Mouse (Mus musculus) heart, adult 2 months (tissue): ENCODE results near the gene Ptpn13. TPM values are rescaled to one million over a fixed set of nuclear protein-coding genes. Genes with fewer than 3 reads are reported as not detected.

Experiments
- DNase-seq, 2 experiments: peaks; one replicate each; pipeline ENCODE4 v3.0.0; 2021
- H3K27ac ChIP-seq: fragments of 200-600 bp; 2 replicates; pipeline ENCODE4 v1.8.1; 2022
- H3K27me3 ChIP-seq: fragments of 200-500 bp; 2 replicates; pipeline ENCODE4 v1.6.1; 2012; ENCODE audit warnings: mild to moderate bottlenecking, low read length, inconsistent platforms, mixed read lengths; ENCODE audit not compliant: control insufficient read depth, insufficient read depth
- H3K36me3 ChIP-seq: fragments of 200-500 bp; 2 replicates; pipeline ENCODE4 v1.6.1; 2012; ENCODE audit warnings: low read length, inconsistent platforms; ENCODE audit not compliant: control insufficient read depth, insufficient read depth
- H3K4me1 ChIP-seq: fragments of 200-500 bp; 2 replicates; pipeline ENCODE4 v1.6.1; 2011; ENCODE audit warnings: low read length; ENCODE audit not compliant: control insufficient read depth, insufficient read depth
- H3K4me3 ChIP-seq: fragments of 200-600 bp; 2 replicates; pipeline ENCODE4 v1.8.1; 2022
- H3K79me2 ChIP-seq: fragments of 200-500 bp; replicated peaks from 2 replicates; pipeline ENCODE4 v1.6.1; 2012; ENCODE audit warnings: mild to moderate bottlenecking, inconsistent platforms, low read length, moderate library complexity, mixed read lengths; ENCODE audit not compliant: control insufficient read depth, insufficient read depth
- H3K9ac ChIP-seq: fragments of 200-500 bp; 2 replicates; pipeline ENCODE4 v1.6.1; 2012; ENCODE audit warnings: low read depth, mild to moderate bottlenecking, control low read depth, inconsistent platforms, low read length, mixed read lengths
- CTCF ChIP-seq: fragments of 200-600 bp; IDR thresholded peaks from 2 replicates; pipeline ENCODE4 v1.8.1; 2022; ENCODE audit warnings: antibody characterized with exemption, mild to moderate bottlenecking, moderate library complexity
- EP300 ChIP-seq: fragments of 200-500 bp; IDR thresholded peaks from 2 replicates; pipeline ENCODE4 v1.6.1; 2011; ENCODE audit warnings: low read depth, low read length, control low read depth; ENCODE audit not compliant: insufficient read depth
- POLR2A ChIP-seq: fragments of 200-500 bp; IDR thresholded peaks from 2 replicates; pipeline ENCODE4 v1.6.1; 2011; ENCODE audit warnings: mild to moderate bottlenecking, low read depth, low read length, control low read depth; ENCODE audit not compliant: insufficient read depth
- WGBS: fragments of 180-500 bp; shearing (Covaris S2); methylation state at CpG from one replicate; pipeline ENCODE4 v1.1.7; 2018; 5-methylcytosine and 5-hydroxymethylcytosine counted together
- intact Hi-C: fragments of 180-260 bp; cut with DNase I; formaldehyde crosslinking; loops from one replicate; pipeline ENCODE4 v1.15.1; 2025
- polyA plus RNA-seq: library from polyadenylated mRNA; depleted of rRNA; stranded (reverse); fragments of >200 nt; gene quantifications from 2 replicates; pipeline ENCODE4 v1.2.3, GENCODE M21; 2012
- total RNA-seq, 2 experiments: library from RNA; stranded (reverse); gene quantifications; 2 replicates each; pipeline ENCODE4 v1.2.3; 2021

Ptpn13 gene
- total and polyA plus RNA-seq, 3 experiments = 2.1 to 5.8 (median 5.3) TPM

- Histone ChIP-seq H3K27ac (no peak overlapping the region), H3K9ac (no peak overlapping the region), H3K36me3 (no peaks in the 10 kb centered on the region), H3K4me3 (no peak overlapping the region), H3K4me1 (no peaks in the 10 kb centered on the region), H3K27me3 (no peaks in the 10 kb centered on the region), H3K79me2 (no peaks in the 10 kb centered on the region)
- WGBS = 76% methylated on average over 6 of the region's 6 CpGs
- DNase-seq = no peak
- TF ChIP-seq CTCF = no peak
- TF ChIP-seq POLR2A = no peak
- no peak for TF ChIP-seq EP300
- intact Hi-C loops = no loop called here
These were observed 115.6 kb downstream of the Ptpn13 start for GRCm38 (mm10) chr5:103540612-103541011.

GRCm38 (mm10) chr5:103541136-103541535 is 116.1 kb downstream of the Ptpn13 start:
- H3K36me3 ChIP-seq = no peaks in the 10 kb centered on the region

GRCm38 (mm10) chr5:103541542-103541941 is 116.5 kb downstream of the Ptpn13 start:
- DNase-seq = no peak
- WGBS = 57% methylated on average over 11 of the region's 11 CpGs
- intact Hi-C loops = no loop called here
- H3K27me3 ChIP-seq = no peaks in the 10 kb centered on the region
- H3K4me3 ChIP-seq = no peak overlapping the region
- H3K27ac ChIP-seq = no peak overlapping the region
- H3K4me1 ChIP-seq = no peaks in the 10 kb centered on the region
- no peaks in the 10 kb centered on the region for H3K79me2 ChIP-seq
- TF ChIP-seq CTCF = no peak
- TF ChIP-seq POLR2A = no peak
- no peak for TF ChIP-seq EP300
- H3K36me3 ChIP-seq = no peaks in the 10 kb centered on the region
- H3K9ac ChIP-seq = no peak overlapping the region

More at GRCm38 (mm10) chr5:103541136-103541535, 116.1 kb downstream of the Ptpn13 start:
- DNase-seq = no peak
- 49% methylated on average over 10 of the region's 10 CpGs for WGBS
- Histone ChIP-seq H3K79me2 (no peaks in the 10 kb centered on the region), H3K4me1 (no peaks in the 10 kb centered on the region), H3K27me3 (no peaks in the 10 kb centered on the region), H3K9ac (no peak overlapping the region), H3K4me3 (no peak overlapping the region), H3K27ac (no peak overlapping the region)
- TF ChIP-seq POLR2A = no peak
- TF ChIP-seq EP300 = no peak
- TF ChIP-seq CTCF = no peak
- intact Hi-C loops = no loop called here

GRCm38 (mm10) chr5:103545381-103546000 is 120.5 kb downstream of the Ptpn13 start:
- H3K79me2 ChIP-seq = no peaks in the 10 kb centered on the region
- WGBS = 85% methylated on average over 20 of the region's 20 CpGs
- H3K4me3 ChIP-seq = no peak overlapping the region
- no peaks in the 10 kb centered on the region for H3K36me3 ChIP-seq
- H3K9ac ChIP-seq = no peak overlapping the region
- no peak for DNase-seq
- TF ChIP-seq CTCF (no peak), POLR2A (no peak), EP300 (no peak)
- H3K27me3 ChIP-seq = no peaks in the 10 kb centered on the region
- H3K27ac ChIP-seq = no peak overlapping the region
- no peaks in the 10 kb centered on the region for H3K4me1 ChIP-seq
- intact Hi-C loops = no loop called here

GRCm38 (mm10) chr5:103554769-103555168 is 129.8 kb downstream of the Ptpn13 start:
- no peak overlapping the region for H3K27ac ChIP-seq
- intact Hi-C loops = no loop called here
- H3K4me1 ChIP-seq = no peaks in the 10 kb centered on the region
- no peak overlapping the region for H3K4me3 ChIP-seq
- H3K27me3 ChIP-seq = no peaks in the 10 kb centered on the region
- WGBS = 72% methylated on average over 16 of the region's 16 CpGs
- no peaks in the 10 kb centered on the region for H3K36me3 ChIP-seq
- H3K9ac ChIP-seq = no peak overlapping the region
- no peaks in the 10 kb centered on the region for H3K79me2 ChIP-seq
- peak in 1 of 2 experiments; percentile 21 for DNase-seq
- no peak for TF ChIP-seq POLR2A
- no peak for TF ChIP-seq EP300
- no peak for TF ChIP-seq CTCF

- Histone ChIP-seq H3K27ac (no peak overlapping the region), H3K27me3 (no peaks in the 10 kb centered on the region), H3K4me3 (no peak overlapping the region), H3K36me3 (no peaks in the 10 kb centered on the region), H3K9ac (no peak overlapping the region), H3K4me1 (no peaks in the 10 kb centered on the region), H3K79me2 (no peaks in the 10 kb centered on the region)
- no peak for TF ChIP-seq EP300
- no peak for TF ChIP-seq CTCF
- TF ChIP-seq POLR2A = no peak
- no peak for DNase-seq
- 89% methylated on average over 9 of the region's 9 CpGs for WGBS
- intact Hi-C loops = no loop called here
These were observed 135.6 kb downstream of the Ptpn13 start for GRCm38 (mm10) chr5:103560546-103560945.
